Mouse (Mus musculus) liver, embryonic 18 days (tissue): ENCODE results near the gene Slc4a10. TPM values are rescaled to one million over a fixed set of nuclear protein-coding genes. Genes with fewer than 3 reads are reported as not detected.

Experiments used
- polyA plus RNA-seq: library from polyadenylated mRNA; depleted of rRNA; stranded (reverse); fragments of >200 nt; gene quantifications from 2 replicates; pipeline ENCODE4 v1.2.3, GENCODE M21; 2012; rRNA removed

Slc4a10 gene
- not detected in 2 replicates for polyA plus RNA-seq

DNA sequence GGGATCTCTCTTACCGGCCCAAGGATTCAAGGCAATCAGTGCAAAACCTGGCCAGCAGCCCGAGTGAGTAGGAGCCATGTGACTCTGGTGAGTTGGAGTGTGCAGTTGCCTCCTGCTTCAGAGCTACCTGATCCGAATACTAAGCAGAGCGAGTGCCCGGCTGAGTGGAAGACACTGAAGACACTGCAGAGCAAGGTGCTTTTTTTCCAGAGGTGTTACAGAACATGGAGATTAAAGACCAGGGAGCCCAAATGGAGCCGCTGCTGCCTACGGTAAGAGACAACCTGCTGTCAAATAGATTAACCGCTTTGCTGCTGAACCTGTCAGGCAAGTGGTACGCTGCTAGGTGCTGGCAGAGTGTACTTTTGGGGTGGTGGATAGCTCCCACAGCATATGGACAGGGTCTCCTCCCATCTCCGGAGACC lies at the start of gene Slc4a10:
Gene Slc4a10, plus strand, starts transcription at position 42 of the 425 bp plus-strand sequence.

Other genes starting within 250 kb of the Slc4a10 start
- gene Tbr1, start 243.5 kb upstream of the Slc4a10 start, polyA plus RNA-seq = 0.01 TPM in 1 of 2 replicates, not detected in the other